In the genomic region with DNA sequence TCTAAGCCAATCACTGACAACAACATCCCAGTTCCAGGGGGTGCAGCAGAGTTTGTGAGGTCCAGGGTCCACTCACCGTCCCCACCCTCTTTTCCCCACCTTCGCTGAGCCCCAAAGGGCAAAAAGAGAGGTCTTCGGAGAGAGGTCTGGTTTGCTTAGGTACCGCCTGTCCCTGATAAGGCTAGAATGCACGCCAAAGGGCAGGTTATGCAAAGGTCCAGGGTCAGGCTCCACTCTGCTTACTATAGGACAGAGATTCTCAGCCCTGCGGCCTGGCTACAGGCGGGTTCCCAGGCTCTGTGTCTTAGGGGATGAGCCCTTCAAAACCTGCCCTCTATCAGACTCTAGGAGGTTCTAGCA, we compare ENCODE assay signal across 9 mouse cellular contexts. TPM values are rescaled to one million over a fixed set of nuclear protein-coding genes. Genes with fewer than 3 reads are reported as not detected.
A peak's percentile ranks its signal among the peaks of the same experiment; 100 is the strongest.
DNase-seq lines count a peak whose midpoint lies in the region; ATAC-seq and TF ChIP-seq lines count a peak whose summit lies in the region.
"Had no signal": no experiment of that assay in that cellular context is flagged by ENCODE, and none has a peak within 500 bp of the region (broad histone marks: within the 10 kb centered on the region; RNA-seq: fewer than 3 reads in every experiment).

No protein-coding gene starts in this region.

- peak overlapping the region; percentile 52 to 56 for H3K4me3 ChIP-seq in heart, embryonic 14.5 days (ENCODE audit: control insufficient read depth in 1 of 2, insufficient read depth in 1 of 2, low read depth in 1 of 2, low read length in 2 of 2)
- peak overlapping the region; percentile 50 for H3K4me3 ChIP-seq in embryonic facial prominence, embryonic 14.5 days (ENCODE audit: low read depth, low read length)
- H3K4me3 ChIP-seq in limb, embryonic 10.5 days: peak overlapping the region; percentile 52
- no peak overlapping the region for H3K4me3 ChIP-seq in midbrain, postnatal 0 days (ENCODE audit: low read depth, low read length)

- H3K9ac ChIP-seq in heart, embryonic 14.5 days (ENCODE audit: low read length): peak overlapping the region; percentile 76
- H3K9ac ChIP-seq in embryonic facial prominence, embryonic 14.5 days (ENCODE audit: low read depth, low read length): peak overlapping the region; percentile 72
- H3K9ac ChIP-seq in midbrain, postnatal 0 days (replicated peaks; ENCODE audit: low read length, poor library complexity, severe bottlenecking): no peak overlapping the region

- H3K9me3 ChIP-seq in heart, embryonic 14.5 days (ENCODE audit: control insufficient read depth, low read length): no peaks in the 10 kb centered on the region
- H3K9me3 ChIP-seq in embryonic facial prominence, embryonic 14.5 days (ENCODE audit: control insufficient read depth, low read length): no peaks in the 10 kb centered on the region
- H3K9me3 ChIP-seq in limb, embryonic 10.5 days (replicated peaks): no peaks in the 10 kb centered on the region
- H3K9me3 ChIP-seq in midbrain, postnatal 0 days (ENCODE audit: low read length): no peaks in the 10 kb centered on the region
- H3K9me3 ChIP-seq: G1E had no signal

- peak overlapping the region; percentile 80 for H3K4me2 ChIP-seq in heart, embryonic 14.5 days (ENCODE audit: low read length)
- H3K4me2 ChIP-seq in embryonic facial prominence, embryonic 14.5 days (ENCODE audit: low read depth, low read length): peak overlapping the region; percentile 69
- H3K4me2 ChIP-seq in midbrain, postnatal 0 days (ENCODE audit: low read depth, low read length, poor library complexity, severe bottlenecking): peak overlapping the region; percentile 52

- peaks cover 6 to 20% of the 10 kb centered on the region in 2 experiments for H3K4me1 ChIP-seq in heart, embryonic 14.5 days (ENCODE audit: control insufficient read depth in 2 of 2, insufficient read depth in 2 of 2, low read length in 2 of 2)
- H3K4me1 ChIP-seq in embryonic facial prominence, embryonic 14.5 days (ENCODE audit: control insufficient read depth, insufficient read depth, low read length): peaks cover 22% of the 10 kb centered on the region
- H3K4me1 ChIP-seq in limb, embryonic 10.5 days: peaks cover 25% of the 10 kb centered on the region
- no peaks in the 10 kb centered on the region for H3K4me1 ChIP-seq in midbrain, postnatal 0 days (ENCODE audit: insufficient read depth, low read length)

- 17% methylated on average over 7 of the region's 7 CpGs for WGBS in heart, embryonic 14.5 days
- 23% methylated on average over 7 of the region's 7 CpGs for WGBS in embryonic facial prominence, embryonic 14.5 days
- WGBS in limb, embryonic 10.5 days: 13% methylated on average over 7 of the region's 7 CpGs
- WGBS in midbrain, postnatal 0 days: 33% methylated on average over 7 of the region's 7 CpGs

- H3K36me3 ChIP-seq in heart, embryonic 14.5 days (ENCODE audit: control insufficient read depth, insufficient read depth, low read length): 0 out of 2 replicates have a peak, but pooled peaks cover 3% of the 10 kb centered on the region
- H3K36me3 ChIP-seq in embryonic facial prominence, embryonic 14.5 days (ENCODE audit: control insufficient read depth, insufficient read depth, low read length): no peaks in the 10 kb centered on the region
- no peaks in the 10 kb centered on the region for H3K36me3 ChIP-seq in limb, embryonic 10.5 days
- no peaks in the 10 kb centered on the region for H3K36me3 ChIP-seq in midbrain, postnatal 0 days (ENCODE audit: insufficient read depth, low read length)
- H3K36me3 ChIP-seq: G1E had no signal

- peak; percentile 6; the same call in 1 of the 2 replicates for ATAC-seq in heart, embryonic 14.5 days (ENCODE audit: insufficient number of reproducible peaks, insufficient read depth, low FRiP score, low read depth)
- ATAC-seq in embryonic facial prominence, embryonic 14.5 days (ENCODE audit: low read depth): no peak
- no peak for ATAC-seq in midbrain, postnatal 0 days (ENCODE audit: low FRiP score)

- DNase-seq in heart, postnatal 4 days: no peak
- no peak for DNase-seq in embryonic facial prominence, embryonic 14.5 days (ENCODE audit: low spot score)
- DNase-seq in limb, embryonic 10.5 days (ENCODE audit: low spot score): no peak
- no peak for DNase-seq in midbrain, postnatal 0 days (ENCODE audit: low spot score)
- no peak for DNase-seq in T-cell, adult 2 months (ENCODE audit: low spot score)
- DNase-seq in gastrocnemius, postnatal 4 days (ENCODE audit: low spot score in 2 of 2): no peak
- DNase-seq in spleen, postnatal 36 days (ENCODE audit: low spot score in 2 of 2): no peak

- H3K27me3 ChIP-seq in heart, embryonic 14.5 days (ENCODE audit: control insufficient read depth, insufficient read depth, low read length): no peaks in the 10 kb centered on the region
- no peaks in the 10 kb centered on the region for H3K27me3 ChIP-seq in embryonic facial prominence, embryonic 14.5 days (replicated peaks; ENCODE audit: control insufficient read depth, insufficient read depth, low read length)
- peaks cover 13% of the 10 kb centered on the region for H3K27me3 ChIP-seq in limb, embryonic 10.5 days (ENCODE audit: low read depth, poor library complexity, severe bottlenecking)
- H3K27me3 ChIP-seq in midbrain, postnatal 0 days (ENCODE audit: insufficient read depth, low read length): no peaks in the 10 kb centered on the region

- H3K27ac ChIP-seq in heart, embryonic 14.5 days (replicated peaks in 1 of 2; ENCODE audit: control insufficient read depth in 1 of 2, insufficient read depth in 1 of 2, low read depth in 2 of 2, low read length in 2 of 2): peak overlapping the region; percentile 66 to 79
- H3K27ac ChIP-seq in embryonic facial prominence, embryonic 14.5 days (replicated peaks; ENCODE audit: low read depth, low read length): peak overlapping the region; percentile 84
- H3K27ac ChIP-seq in limb, embryonic 10.5 days: peak overlapping the region; percentile 58
- no peak overlapping the region for H3K27ac ChIP-seq in midbrain, postnatal 0 days (ENCODE audit: low read depth, low read length)

- no peak for TF ChIP-seq CTCF in midbrain, postnatal 0 days (IDR thresholded peaks at IDR 0.05)

RNA-seq across cellular contexts. Expression of a gene that starts 0.6 kb away (rescaled TPM):
- 8.6 and 9.2 TPM in 2 replicates for polyA plus RNA-seq in heart, embryonic 14.5 days (2014; fragmentation: Nextera tagmentation; extraction: Ambion mirVana)
- total RNA-seq in heart, postnatal 4 days (2021): 10 to 100 TPM; 15.0 to 17.1 TPM
- 5.4 and 5.6 TPM in 2 replicates for polyA plus RNA-seq in embryonic facial prominence, embryonic 14.5 days (2014; fragmentation: Nextera tagmentation; extraction: Ambion mirVana)
- 0.80 and 2.9 TPM in 2 replicates for polyA plus RNA-seq in limb, embryonic 10.5 days (2016; fragmentation: Nextera tagmentation; extraction: Ambion mirVana)
- 1.6 and 2.4 TPM in 2 replicates for total RNA-seq in midbrain, postnatal 0 days (2014; rRNA removed)
- 1.7 and 2.2 TPM in 2 replicates for polyA plus RNA-seq in midbrain, postnatal 0 days (2015; fragmentation: Nextera tagmentation; extraction: Ambion mirVana)
- 10 to 100 TPM; 17.3 to 17.9 TPM for total RNA-seq in gastrocnemius, postnatal 4 days (2021)
- polyA plus RNA-seq: G1E had no signal

RNA-seq across cellular contexts. Expression of a gene that starts 14.3 kb away (rescaled TPM):
- not detected in 2 replicates for polyA plus RNA-seq in heart, embryonic 14.5 days (2014; fragmentation: Nextera tagmentation; extraction: Ambion mirVana)
- under 1 TPM in 1 of 2 experiments, not detected in 1; 0.16 TPM for total RNA-seq in heart, postnatal 4 days (2021)
- not detected in 2 replicates for polyA plus RNA-seq in embryonic facial prominence, embryonic 14.5 days (2014; fragmentation: Nextera tagmentation; extraction: Ambion mirVana)
- polyA plus RNA-seq in limb, embryonic 10.5 days (2016; fragmentation: Nextera tagmentation; extraction: Ambion mirVana): not detected in 2 replicates
- total RNA-seq in midbrain, postnatal 0 days (2014; rRNA removed): not detected in 2 replicates
- not detected in 2 replicates for polyA plus RNA-seq in midbrain, postnatal 0 days (2015; fragmentation: Nextera tagmentation; extraction: Ambion mirVana)
- total RNA-seq in gastrocnemius, postnatal 4 days (2021): under 1 TPM in 1 of 2 experiments, not detected in 1; 0.21 TPM
- total RNA-seq: G1E had no signal
- polyA plus RNA-seq: G1E had no signal

RNA-seq across cellular contexts. Expression of a gene that starts 25.4 kb away (rescaled TPM):
- polyA plus RNA-seq in heart, embryonic 14.5 days (2014; fragmentation: Nextera tagmentation; extraction: Ambion mirVana): 667 and 735 TPM in 2 replicates
- 100 to 1,000 TPM; 438 to 494 TPM for total RNA-seq in heart, postnatal 4 days (2021)
- 325 and 390 TPM in 2 replicates for polyA plus RNA-seq in embryonic facial prominence, embryonic 14.5 days (2014; fragmentation: Nextera tagmentation; extraction: Ambion mirVana)
- polyA plus RNA-seq in limb, embryonic 10.5 days (2016; fragmentation: Nextera tagmentation; extraction: Ambion mirVana): 243 and 262 TPM in 2 replicates
- total RNA-seq in midbrain, postnatal 0 days (2014; rRNA removed): 241 and 287 TPM in 2 replicates
- 481 and 482 TPM in 2 replicates for polyA plus RNA-seq in midbrain, postnatal 0 days (2015; fragmentation: Nextera tagmentation; extraction: Ambion mirVana)
- 100 to 1,000 TPM; 306 to 308 TPM for total RNA-seq in gastrocnemius, postnatal 4 days (2021)

RNA-seq across cellular contexts. Expression of a gene that starts 27.5 kb away (rescaled TPM):
- polyA plus RNA-seq in heart, embryonic 14.5 days (2014; fragmentation: Nextera tagmentation; extraction: Ambion mirVana): not detected in 2 replicates
- not detected for total RNA-seq in heart, postnatal 4 days (2021)
- not detected in 2 replicates for polyA plus RNA-seq in embryonic facial prominence, embryonic 14.5 days (2014; fragmentation: Nextera tagmentation; extraction: Ambion mirVana)
- not detected in 2 replicates for polyA plus RNA-seq in limb, embryonic 10.5 days (2016; fragmentation: Nextera tagmentation; extraction: Ambion mirVana)
- total RNA-seq in midbrain, postnatal 0 days (2014; rRNA removed): not detected in 2 replicates
- not detected in 2 replicates for polyA plus RNA-seq in midbrain, postnatal 0 days (2015; fragmentation: Nextera tagmentation; extraction: Ambion mirVana)
- under 1 TPM in 1 of 2 experiments, not detected in 1; 0.86 TPM for total RNA-seq in gastrocnemius, postnatal 4 days (2021)
- polyA plus RNA-seq: G1E had no signal

RNA-seq across cellular contexts. Expression of a gene that starts 40.7 kb away (rescaled TPM):
- polyA plus RNA-seq in heart, embryonic 14.5 days (2014; fragmentation: Nextera tagmentation; extraction: Ambion mirVana): 365 and 384 TPM in 2 replicates
- 100 to 1,000 TPM; 176 to 206 TPM for total RNA-seq in heart, postnatal 4 days (2021)
- polyA plus RNA-seq in embryonic facial prominence, embryonic 14.5 days (2014; fragmentation: Nextera tagmentation; extraction: Ambion mirVana): 242 and 262 TPM in 2 replicates
- polyA plus RNA-seq in limb, embryonic 10.5 days (2016; fragmentation: Nextera tagmentation; extraction: Ambion mirVana): 211 and 212 TPM in 2 replicates
- 186 and 226 TPM in 2 replicates for total RNA-seq in midbrain, postnatal 0 days (2014; rRNA removed)
- 352 and 383 TPM in 2 replicates for polyA plus RNA-seq in midbrain, postnatal 0 days (2015; fragmentation: Nextera tagmentation; extraction: Ambion mirVana)
- total RNA-seq in gastrocnemius, postnatal 4 days (2021): 100 to 1,000 TPM; 135 to 144 TPM
